Mouse (Mus musculus): ENCODE data around the gene Zbed4.

GRCm38 (mm10) chr15:88706320-88706719 lies 45.1 kb upstream of the Zbed4 start:
- TF ChIP-seq USF1 (IDR thresholded peaks at IDR 0.05; ENCODE audit: low read depth, low read length) (no peak), E2F4 (IDR thresholded peaks at IDR 0.05; ENCODE audit: borderline replicate concordance, low read depth, low read length) (no peak), ZNF384 (IDR thresholded peaks at IDR 0.05; ENCODE audit: low read depth, low read length) (no peak), GATA1 (IDR thresholded peaks at IDR 0.05; ENCODE audit: low read depth, low read length) (no peak), GABPA (IDR thresholded peaks at IDR 0.05; ENCODE audit: low read depth, low read length) (no peak), EP300 (IDR thresholded peaks at IDR 0.05; ENCODE audit: low read depth in 1 of 2, low read length in 2 of 2) (no peak), NRF1 (IDR thresholded peaks at IDR 0.05; ENCODE audit: insufficient read depth, low read depth, low read length, poor library complexity, severe bottlenecking) (no peak), CTCF (IDR thresholded peaks at IDR 0.05 in 2 of 3, conservative IDR thresholded peaks at IDR 0.05 in 1 of 3; ENCODE audit: control insufficient read depth in 1 of 3, insufficient read depth in 1 of 3, low read depth in 2 of 3, low read length in 3 of 3, poor library complexity in 1 of 3, severe bottlenecking in 1 of 3) (no peak), ETS1 (IDR thresholded peaks at IDR 0.05; ENCODE audit: low read depth, low read length) (no peak), POLR2A (IDR thresholded peaks at IDR 0.05; ENCODE audit: control insufficient read depth in 1 of 2, insufficient read depth in 1 of 2, low read depth in 1 of 2, low read length in 2 of 2, poor library complexity in 1 of 2) (no peak), NELFE (IDR thresholded peaks at IDR 0.05; ENCODE audit: low read depth, low read length) (no peak), POLR2AphosphoS5 (IDR thresholded peaks at IDR 0.05; ENCODE audit: borderline replicate concordance, low read depth, low read length) (no peak), TBP (IDR thresholded peaks at IDR 0.05; ENCODE audit: low read depth, low read length) (no peak)
